Mouse (Mus musculus) fibroblast of lung, adult 2 months (primary cell): ENCODE results near the gene Olfr394.
"Not testable (repeated sequence)": the region's sequence is repeated elsewhere in the genome, so short reads cannot be mapped to it uniquely, and the experiment has no call there.

ENCODE experiments used
- DNase-seq: peaks from one replicate; pipeline ENCODE4 v3.0.0-alpha.2; 2011; ENCODE audit warnings: low read depth

Gene Olfr394

GRCm38 (mm10) chr11:73890671-73891070 lies at the start of gene Olfr394:
TSS of gene Olfr394 (minus strand) at chr11:73890771.
- DNase-seq = no peak

- DNase-seq = no peak
Observed at GRCm38 (mm10) chr11:73936377-73936776, 45.8 kb upstream of the Olfr394 start, which contains the start of gene Olfr23. TSS of gene Olfr23 (plus strand) at chr11:73936677.

DNA sequence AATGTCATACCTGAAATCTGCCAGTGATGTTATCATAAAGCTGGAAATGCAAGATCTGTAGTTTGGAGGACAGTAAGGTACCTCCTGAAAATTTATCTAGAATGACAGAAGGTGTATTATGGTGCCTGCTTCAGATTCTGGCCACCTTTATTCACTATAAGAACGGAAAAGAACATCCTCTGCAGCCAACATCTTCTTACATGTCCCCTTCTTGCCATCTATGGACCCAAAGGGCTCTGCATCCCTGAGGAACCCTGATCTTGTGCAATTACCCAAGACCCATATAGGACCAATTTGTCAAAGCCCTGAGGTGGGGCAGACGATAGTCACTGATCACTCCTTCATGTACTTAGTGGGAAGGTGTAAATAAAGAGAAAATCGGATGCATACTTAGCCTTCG lies 18.6 kb upstream of the Olfr394 start, which contains the start of gene Olfr395:
Gene Olfr395, minus strand, starts transcription at position 101 of the 400 bp plus-strand sequence.
- DNase-seq = not testable (repeated sequence)

- no peak for DNase-seq
Observed at GRCm38 (mm10) chr11:73851354-73851753, 39.2 kb downstream of the Olfr394 start, which contains the start of gene Olfr393. TSS of gene Olfr393 (minus strand) at chr11:73851454.
